Mouse (Mus musculus) frontal cortex, postnatal 14 days (tissue): Measurements from ENCODE around the gene Ikzf4.
"Not testable (repeated sequence)": the region's sequence is repeated elsewhere in the genome, so short reads cannot be mapped to it uniquely, and the experiment has no call there.

Source experiments
- DNase-seq, 2 experiments: peaks; one replicate each; pipeline ENCODE4 v3.0.0; 2022; ENCODE audit warnings: low spot score in 2 of 2

Ikzf4 gene

DNA sequence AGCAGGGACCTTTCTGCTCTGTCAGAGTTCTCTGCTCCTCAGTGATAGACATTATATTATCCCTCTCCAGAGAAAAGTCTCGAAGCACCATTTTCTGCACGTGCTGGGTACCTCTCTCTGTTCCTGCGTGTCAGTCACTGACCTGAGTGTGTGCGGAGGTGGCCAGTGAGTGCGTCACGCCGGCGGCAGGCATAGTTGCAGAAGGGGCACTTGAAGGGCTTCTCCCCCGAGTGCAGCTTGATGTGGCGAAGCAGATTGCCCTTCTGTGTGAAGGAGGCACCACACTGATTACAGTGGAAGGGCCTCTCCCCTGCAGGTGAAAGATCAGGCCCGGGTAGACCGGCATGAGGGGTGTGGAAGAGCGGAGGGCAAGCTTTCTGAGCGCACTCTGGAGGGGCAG lies 5.8 kb downstream of the Ikzf4 start:
- DNase-seq = no peak

DNA sequence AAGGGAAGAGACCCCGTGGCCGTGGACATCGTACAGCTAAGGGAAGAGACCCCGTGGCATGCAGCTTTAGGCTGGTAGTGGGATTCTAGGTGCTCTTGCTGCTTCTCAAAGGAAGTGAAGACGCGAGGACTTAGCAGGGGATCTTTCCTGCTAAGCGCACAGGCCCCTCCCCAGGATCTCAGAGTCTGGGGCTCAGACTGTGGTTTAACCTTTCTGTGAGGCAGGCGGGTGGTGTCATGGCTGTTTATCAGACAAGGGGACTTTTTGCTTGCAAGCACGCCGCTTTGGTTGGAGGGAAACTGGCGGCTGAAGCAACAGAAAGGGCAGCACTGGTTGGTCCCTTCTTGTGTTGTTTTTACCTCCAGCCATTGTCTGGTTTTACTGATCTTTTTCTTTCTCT lies 8.8 kb downstream of the Ikzf4 start:
- no peak for DNase-seq

DNA sequence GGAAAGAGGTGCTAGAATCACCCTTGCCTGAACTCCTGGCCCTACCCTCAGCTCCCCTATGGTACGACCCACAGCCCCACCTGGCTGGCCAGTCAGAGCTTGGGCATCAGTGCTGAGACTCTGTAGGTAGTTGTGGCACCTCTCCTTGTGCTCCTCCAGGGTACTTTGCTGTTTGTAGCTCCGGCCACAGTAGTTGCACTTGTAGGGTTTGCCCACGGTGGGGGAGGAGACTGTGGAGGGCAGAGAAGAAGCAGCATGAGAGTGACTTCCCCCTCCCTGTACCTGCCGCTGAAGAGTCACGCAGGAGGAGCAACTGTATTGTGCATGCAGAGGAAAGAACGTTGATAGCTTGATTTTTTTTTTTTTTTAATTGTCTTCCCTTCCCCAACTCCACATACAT lies 9.2 kb downstream of the Ikzf4 start:
- no peak for DNase-seq

DNA sequence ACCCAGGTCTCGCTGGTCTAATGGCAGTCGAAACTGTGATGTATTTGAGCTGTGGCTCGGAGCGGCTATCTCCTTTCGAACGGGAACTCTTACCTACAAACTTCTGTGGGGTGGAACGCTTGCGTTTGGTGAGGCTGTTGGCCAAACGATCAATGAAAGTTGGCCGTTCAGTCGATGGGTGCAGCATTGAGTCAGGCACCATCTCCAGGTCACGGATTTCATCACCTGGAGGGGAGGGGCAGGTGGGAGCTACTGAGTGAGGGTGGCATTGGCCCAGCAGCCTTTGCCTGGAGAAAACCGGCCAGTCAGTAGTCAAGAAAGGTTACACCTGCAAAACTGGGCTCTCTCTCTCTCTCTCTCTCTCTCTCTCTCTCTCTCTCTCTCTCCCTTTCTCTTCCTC lies 10.1 kb downstream of the Ikzf4 start:
- DNase-seq = no peak

DNA sequence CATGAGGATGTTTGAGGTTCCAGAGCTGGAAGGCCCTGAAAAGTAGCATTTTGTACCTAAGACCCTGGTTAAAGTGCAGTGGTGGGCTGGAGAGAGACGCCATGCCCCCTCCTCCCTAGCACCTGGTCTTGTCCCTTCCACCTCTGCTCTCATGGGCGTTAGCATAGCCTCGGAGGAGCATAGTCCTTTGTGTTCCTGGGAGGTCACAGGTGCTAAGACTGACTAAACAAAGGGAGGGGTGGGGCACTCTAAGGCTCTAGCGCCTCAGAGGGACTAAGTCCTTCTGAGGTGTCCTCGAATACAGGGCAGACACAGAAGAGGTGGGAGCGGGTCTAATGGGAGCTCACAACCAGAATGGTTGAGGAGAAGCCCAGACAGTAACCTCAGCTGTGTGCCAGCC lies 14.2 kb downstream of the Ikzf4 start:
- no peak for DNase-seq

DNA sequence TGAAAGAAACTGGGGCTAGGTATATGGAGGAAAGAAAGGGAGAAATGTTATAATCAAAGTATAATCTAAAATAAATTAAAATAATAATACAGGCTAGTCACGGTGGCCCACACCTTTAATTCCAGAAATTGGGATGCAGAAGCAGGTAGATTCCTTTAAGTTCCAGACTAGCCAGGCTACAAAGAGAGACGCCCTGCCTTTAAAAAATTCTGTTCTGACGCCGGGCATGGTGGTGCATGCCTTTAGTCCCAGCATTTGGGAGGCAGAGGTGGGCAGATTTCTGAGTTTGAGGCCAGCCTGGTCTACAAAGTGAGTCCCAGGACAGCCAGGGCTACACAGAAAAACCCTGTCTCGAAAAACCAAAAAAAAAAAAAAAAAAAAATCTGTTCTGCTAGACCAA lies 15.5 kb downstream of the Ikzf4 start:
- DNase-seq = not testable (repeated sequence)

DNA sequence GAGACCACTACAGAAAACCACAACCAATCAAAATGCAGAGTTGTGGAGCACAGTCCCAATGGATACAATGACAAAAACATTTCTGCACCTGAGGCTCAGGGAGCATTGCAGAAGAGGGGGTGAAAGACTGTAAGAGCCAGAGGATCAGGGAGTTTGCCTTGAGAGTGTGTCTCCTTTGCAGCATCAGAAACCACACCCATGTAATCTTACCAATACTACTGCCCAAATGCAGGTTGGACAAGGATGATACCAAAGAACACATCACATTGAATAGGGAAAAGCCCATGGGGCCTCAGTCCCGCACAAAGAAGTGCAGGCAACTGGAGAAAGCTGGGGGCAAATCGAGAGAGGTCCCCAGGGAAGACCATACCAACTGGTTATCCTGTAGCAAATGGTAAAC lies 16.0 kb downstream of the Ikzf4 start:
- no peak for DNase-seq

DNA sequence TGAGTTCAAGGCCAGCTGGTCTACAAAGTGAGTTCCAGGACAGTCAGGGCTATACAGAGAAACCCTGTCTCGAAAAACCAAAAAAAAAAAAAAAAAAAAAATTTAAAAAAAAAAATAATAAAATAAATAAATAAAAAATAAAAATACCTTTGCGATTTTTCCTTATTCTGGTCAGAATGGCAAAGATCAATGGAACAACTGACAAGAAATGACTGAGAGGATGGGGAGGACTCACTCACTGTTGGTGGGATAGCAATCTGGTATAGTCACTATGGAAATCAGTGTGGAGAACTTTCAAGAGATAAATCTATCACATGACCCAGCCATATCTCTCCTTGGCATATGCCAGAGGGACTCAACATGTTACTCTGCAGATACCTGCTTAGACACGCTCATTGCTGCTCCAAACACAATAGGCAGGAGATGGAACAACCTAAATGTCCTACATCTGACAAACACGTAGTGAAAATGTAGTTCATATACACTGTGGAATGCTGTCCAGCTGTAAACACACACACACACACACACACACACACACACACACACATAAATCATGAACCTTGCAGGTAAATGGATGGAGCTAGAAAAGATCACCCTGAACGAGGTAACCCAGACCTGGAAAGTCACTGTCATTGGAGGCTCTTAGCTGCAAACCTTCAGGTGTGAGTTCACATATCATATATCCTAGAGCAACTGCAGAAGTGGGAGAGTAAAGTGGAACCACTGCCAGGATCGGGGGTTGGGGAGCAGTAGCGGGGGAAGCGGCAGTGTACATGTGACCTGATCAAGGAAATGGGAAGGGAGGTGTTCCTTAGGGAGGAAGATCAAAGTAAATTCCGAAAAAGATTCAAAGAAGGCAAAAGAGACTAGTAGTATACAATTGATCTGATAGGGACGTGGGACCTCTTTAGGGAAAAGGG lies 18.1 kb downstream of the Ikzf4 start:
- no peak for DNase-seq

DNA sequence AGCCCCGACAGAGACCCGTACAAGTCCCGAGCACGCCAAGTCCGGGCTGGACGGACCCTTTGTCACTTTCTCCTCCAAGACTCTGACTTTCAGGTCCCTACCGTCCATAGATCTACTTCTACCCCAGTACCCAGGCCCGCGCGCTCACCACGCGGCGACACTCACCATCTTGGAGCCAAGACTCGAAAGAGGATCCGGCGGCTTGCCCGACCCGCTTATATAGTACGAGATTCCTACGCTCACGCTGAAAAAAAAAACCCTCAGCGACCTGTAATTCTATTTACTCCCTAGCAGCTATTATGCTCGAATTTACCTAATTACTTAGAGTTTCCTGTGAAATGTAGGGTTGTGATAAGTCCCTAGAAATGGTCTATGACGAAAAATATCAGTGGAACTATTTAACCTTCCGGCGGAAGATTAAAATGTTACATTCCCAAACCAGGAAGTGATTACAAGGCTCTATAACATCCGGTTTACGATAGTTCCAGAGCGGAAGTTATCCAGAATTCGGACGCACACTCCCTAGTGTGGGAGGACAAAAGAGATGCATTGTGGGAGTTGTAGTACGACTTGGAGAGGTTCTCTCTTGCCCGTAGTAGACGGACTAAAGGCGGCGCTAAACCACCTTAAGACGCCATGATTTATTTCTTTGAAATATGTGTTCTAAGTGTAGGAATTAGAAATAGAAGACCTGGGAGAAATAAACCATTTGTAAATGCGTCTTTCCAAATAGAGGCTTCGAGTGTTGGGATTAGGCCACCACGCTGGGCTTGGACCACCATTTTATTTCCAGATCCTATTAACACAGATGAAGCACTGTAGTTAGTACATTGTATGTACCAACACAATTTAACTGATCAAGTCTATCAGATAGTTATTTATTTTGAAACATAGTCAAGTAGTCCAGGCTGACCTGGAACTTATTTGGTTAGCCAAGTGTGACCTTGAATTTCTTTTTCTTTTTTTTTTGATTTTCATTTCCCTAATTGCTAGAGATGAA lies 19.2 kb downstream of the Ikzf4 start, which contains the start of gene Rps26:
Gene Rps26, minus strand, starts transcription at position 437 of the 1,000 bp plus-strand sequence.
- peak; percentile 76 to 89 for DNase-seq

DNA sequence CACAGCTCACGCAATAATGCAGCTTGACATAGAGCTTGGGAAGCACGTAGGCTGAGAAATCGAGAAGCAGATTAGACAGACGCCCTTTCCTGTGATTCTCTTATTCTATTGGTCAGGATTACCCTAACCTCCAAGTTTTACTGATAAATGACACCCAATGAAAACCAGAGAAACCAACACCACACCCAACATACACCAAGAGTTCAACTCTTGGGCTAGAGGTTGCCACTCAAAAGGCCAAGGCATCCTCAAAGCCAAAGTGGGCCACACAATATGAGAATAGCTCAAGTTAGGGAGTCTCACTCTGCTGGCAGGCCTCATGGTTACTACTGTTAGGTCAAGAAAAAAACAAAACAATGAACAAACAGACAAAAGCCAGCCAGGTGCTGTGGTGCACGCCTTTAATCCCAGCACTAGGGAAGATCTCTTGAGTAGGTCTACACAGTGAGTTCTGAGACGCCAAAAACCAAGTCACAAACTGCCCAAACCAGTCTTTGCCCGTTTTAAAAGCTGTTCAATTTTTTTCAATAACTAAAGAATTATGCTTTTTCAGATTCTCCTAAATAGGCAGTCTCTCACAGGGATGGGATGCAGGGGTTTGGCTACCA lies 20.4 kb downstream of the Ikzf4 start:
- DNase-seq = no peak

DNA sequence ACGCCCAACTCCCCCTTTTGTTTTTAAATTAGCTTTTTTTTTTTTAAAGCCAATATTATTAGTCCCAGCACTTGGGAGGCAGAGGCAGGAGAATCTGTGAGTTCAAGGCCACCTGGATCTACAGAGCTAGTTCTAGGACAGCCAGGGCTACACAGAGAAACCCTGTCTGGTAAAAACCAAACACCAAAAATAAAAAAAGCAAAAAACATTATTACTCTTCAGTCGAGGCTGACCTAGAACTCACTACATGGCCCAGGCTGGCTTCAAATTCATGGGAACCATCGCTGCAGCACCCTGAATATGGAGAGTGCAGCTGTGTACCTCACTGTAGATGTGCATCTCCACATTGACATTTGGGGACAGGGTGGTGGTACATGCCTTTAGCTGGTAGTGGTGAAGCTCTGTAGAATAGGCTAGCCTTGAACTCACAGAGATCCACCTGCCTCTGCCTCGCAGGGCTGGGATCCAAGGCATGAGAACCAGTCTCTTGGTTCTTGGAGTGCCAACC lies 22.6 kb downstream of the Ikzf4 start:
- DNase-seq = not testable (repeated sequence)

DNA sequence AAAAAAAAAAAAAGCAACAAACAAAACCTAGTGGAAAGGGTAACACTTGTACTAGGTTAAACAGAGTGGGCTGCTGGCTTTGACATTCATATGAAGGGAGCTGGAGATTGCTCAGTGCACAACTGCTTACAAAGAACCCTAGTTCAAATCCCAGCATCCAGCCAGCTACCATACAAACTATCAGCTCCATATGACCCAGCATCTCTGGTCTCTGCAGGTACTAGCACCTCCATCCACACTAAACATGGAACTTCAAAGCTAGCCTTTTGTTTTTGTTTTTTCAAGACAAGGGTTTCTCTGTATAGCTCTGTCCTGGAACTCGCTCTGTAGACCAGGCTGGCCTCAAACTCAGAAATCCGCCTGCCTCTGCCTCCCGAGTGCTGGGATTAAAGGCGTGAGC lies 23.1 kb downstream of the Ikzf4 start:
- DNase-seq = no peak

DNA sequence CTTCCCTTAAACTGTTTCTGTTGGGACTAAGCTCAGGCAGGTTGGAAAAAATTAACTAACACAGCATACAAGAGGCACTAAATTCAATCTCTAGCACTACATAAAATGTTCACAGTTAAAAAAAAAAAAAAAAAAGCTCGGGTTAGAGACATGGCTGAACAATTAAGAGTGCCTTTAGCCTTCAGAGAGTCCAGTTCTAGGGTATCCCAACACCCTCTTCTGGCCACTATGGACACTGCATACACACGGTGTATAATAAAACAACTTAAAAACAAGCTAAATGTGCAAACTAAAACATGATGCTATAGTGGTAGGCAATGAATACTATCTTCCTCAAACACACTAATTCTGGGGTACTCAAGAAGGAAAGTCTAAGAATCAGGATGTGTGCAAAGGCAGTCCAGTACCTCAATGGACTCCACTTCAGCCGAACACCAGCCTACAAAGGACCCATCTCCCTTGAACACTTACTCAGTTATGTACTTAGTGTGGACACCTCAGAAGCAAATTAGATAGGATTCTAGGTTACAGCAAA lies 23.7 kb downstream of the Ikzf4 start:
- DNase-seq = no peak

DNA sequence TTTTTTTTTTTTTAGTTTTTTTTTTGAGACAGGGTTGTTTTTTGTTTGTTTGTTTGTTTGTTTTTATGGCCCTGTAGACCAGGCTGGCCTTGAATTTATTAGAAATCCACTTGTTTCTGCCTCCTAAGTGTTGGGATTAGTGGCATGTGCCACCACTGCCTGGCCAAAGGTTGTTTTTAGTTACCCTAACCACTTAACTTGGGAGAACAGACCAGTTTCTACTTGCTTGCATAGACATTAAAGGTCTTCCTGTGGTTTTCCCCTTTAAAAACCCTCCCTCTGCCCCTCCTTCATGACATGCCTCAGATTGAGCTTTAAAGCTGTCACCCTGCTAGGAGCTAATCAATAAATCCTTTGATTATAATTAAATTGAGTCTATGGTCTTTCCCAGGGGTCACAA lies 25.6 kb downstream of the Ikzf4 start:
- DNase-seq = no peak

DNA sequence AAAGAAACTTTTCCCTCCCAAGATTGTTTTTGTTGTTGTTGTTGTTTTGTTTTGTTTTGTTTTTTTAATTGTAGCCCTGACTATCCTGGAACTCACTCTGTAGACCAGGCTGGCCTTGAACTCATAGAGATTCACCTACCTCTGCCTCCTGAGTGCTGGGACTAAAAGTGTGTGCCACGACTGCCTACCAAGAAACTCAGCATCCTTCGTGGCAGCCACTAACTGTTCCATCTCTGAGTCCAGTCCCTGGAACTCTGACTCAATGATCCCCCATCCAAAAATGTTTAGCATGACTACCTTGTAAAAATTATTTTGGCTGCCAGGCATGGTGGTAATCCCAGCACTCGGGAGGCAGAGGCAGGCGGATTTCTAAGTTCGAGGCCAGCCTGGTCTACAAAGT lies 26.6 kb downstream of the Ikzf4 start:
- DNase-seq = not testable (repeated sequence)

DNA sequence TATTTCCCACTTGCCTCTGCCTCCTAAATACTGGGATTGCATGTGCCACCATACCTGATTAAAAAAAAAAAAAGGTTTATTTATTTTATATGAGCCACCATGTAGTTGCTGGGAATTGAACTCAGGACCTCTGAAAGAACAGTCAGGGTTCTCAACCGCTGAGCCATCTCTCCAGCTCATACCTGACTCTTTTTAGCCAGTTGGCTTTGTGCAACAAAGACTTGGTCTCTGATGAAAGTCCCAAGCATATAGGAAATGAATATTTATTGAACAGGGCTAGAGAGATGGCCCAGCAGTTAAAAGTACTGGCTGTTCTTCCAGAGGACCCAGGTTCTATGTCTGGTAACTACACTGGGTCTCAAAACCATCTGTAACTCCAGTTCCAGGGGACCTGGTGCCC lies 27.2 kb downstream of the Ikzf4 start:
- DNase-seq = no peak

DNA sequence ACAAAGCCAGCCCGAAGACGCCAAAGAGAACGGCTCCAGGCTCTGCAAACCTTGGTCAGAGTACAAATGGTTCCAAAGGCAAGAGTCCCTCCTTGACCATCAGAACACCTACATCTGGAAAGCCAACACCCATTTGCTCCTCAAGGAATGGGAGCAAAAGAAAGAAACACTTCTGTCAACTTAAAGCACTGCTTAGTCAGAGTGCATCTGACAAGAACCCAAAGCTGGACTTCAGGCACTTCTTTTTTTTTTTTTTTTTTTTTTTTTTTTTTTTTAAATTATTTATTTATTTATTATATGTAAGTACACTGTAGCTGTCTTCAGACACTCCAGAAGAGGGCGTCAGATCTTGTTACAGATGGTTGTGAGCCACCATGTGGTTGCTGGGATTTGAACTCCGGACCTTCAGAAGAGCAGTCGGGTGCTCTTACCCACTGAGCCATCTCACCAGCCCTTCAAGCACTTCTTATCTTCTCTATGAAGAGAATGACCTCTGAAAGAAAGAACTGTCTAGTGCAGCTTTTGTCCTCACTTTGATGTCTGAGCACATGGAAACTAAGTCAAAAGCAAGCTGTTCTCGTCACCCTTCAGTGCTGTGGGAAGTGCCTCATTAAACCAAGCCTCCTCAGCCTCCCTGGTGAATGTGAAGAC lies 29.9 kb downstream of the Ikzf4 start:
- DNase-seq = not testable (repeated sequence)

DNA sequence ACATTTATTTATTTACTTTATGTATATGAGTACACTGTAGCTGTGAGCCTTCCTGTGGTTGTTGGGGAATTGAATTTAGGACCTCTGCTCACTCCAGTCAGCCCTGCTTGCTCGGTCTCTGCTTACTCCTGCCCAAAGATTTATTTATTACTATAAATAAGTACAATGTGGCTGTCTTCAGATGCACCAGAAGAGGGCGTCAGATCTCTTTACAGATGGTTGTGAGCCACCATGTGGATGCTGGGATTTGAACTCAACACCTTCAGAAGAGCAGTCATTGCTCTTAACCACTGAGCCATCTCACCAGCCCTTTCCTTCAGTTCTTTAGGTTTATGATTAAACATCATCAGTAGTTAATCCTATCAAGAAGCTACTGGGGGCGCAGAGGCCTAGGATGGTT lies 30.9 kb downstream of the Ikzf4 start:
- no peak for DNase-seq

DNA sequence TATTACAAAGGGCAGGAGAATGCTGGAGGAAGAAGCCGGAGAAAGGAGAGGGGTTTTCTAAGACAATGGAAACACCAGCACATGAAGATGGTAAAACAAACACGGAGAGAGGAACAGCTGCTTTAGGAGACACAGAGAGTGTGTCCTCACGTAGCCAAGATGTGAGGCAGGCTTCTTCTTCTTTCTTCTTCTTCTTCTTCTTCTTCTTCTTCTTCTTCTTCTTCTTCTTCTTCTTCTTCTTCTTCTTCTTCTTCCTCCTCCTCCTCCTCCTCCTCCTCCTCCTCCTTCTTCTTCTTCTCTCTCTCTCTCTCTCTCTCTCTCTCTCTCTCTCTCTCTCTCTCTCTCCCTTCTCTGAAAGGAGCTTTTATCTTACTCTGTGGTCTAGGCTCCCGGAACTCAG lies 32.0 kb downstream of the Ikzf4 start:
- not testable (repeated sequence) for DNase-seq

DNA sequence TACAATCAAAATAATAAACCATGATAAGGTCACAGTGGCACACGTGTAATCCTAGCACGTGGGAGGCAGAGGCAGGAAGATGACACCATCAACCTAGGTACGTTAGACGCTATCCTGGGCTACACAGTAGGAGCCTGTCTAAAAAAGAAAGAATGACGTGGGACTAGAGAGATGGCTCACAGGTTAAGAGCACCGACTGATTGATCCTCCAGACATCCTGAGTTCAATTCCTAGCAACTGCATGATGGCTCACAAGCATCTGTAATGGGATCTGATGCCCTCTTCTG lies 32.7 kb downstream of the Ikzf4 start:
- DNase-seq = no peak

DNA sequence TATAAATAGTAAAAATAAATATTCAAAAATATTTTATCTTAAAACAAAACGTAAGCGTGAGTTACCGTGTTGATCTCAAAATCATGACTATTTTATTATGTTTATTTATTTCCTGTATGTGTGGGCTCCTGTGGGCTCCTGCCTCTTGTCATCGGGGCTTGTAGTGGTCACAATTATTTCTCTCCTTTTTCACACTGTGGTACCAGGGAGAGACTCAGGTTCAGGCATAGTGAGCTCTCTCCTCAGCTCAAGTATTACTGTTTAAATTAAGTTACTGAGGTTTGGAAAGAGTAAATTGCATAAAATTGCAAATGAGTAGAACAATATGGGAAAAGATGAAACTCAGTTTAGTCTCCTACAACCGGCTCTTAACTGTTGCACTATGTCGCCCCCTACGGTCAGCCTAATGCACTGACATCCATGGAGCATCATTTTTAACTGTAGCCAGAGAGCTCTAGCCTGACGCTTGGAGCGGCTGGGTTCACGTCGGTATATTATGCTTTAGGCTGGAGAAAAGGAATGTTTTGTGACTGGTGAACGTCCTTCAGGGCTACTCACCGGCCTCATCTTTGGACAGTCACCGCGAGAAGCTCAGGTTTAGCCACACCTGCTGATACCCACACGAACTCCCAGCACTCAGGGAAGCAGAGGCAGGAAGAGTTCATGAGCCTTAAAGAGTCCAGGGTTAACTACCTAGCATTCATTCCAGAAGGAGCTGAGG lies 33.2 kb downstream of the Ikzf4 start:
- DNase-seq = peak in 1 of 2 experiments; percentile 72
